Mouse (Mus musculus): Measurements from ENCODE around the gene Olfr995.

Gene Olfr995

GRCm38 (mm10) chr2:85443539-85443938 lies at the start of gene Olfr995:
Gene Olfr995, minus strand, starts transcription at chr2:85443639.
- DNase-seq: no peak

DNA sequence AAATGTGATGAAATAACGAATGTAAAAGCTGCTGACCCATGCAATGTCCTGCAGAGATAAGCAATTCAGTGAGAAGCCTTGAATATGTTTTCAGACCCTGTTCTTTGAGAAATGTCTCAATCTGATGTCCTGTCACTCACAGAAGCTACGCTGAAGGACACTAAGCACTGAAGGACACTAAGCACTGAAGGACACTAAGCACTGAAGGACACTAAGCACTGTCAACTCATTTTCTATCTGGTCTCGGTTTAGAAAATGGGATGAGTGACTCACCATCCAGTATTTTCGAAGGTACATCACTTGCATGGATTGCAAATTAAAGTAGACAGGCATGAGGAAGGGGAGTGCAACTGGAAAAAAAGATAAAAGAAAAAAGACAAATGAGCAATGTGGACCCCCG lies 47.0 kb upstream of the Olfr995 start:
- DNase-seq: no peak

GRCm38 (mm10) chr2:85466801-85467325 lies 23.4 kb upstream of the Olfr995 start:
- DNase-seq: no peak

DNA sequence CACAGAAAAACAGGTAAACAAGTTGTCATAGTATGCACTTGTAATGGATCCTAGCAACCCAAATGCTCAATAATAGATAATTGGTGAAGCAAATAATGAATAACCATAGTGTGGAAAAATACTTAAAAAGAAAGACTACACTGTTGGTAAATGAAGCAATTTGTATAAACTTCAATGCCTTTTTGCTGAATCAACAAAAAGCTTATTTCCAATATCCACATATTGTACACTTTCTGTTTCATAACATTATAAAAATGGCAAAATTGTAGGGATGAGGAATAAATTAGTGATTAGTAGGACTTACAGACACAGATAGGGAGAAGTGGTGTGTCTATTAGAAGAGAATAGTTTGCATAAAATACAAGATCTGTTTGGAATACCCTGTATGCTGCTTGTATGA lies 893 bp downstream of the Olfr995 start:
- no peak for DNase-seq

DNA sequence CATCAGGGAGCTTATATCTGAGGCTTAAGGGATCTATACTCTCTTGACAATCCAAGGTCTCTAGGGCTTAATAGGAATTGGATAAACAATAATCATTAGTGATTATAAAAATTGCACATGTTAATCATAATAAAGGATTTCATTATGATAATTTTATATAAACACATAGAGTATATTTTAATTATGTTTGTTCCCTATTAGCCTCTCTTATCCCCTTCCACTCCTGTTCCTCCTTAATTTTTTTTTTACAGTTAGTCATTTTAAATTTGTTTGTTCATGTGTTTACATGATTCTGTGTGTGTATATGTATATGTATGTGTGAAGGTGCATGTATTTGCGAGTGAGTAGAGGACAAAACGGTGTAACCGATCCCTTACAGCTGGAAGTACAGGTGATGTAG lies 7.1 kb downstream of the Olfr995 start, which contains the start of gene Olfr994:
Gene Olfr994, minus strand, starts transcription at position 101 of the 400 bp plus-strand sequence.
- no peak for DNase-seq

DNA sequence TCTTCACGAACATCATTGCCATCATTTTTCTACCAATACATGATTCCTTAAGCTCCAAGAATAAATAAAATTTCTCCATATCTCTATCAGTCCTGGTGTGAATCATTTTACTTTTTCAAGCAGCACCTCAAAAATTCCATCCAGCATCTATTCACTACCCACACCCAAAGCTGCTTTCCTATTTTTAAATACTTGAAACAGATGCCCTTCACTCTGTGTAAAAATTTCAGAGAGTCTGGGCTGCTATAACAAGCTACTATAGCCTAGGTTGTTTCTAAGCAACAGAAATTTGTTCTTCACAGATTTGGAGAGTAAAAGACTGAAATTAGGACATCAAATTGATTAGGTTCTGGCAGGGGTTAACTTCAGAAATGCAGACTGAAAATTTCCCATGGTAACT lies 17.5 kb downstream of the Olfr995 start:
- no peak for DNase-seq

GRCm38 (mm10) chr2:85414777-85415176 lies 28.7 kb downstream of the Olfr995 start, which contains the start of gene Olfr993:
Gene Olfr993, minus strand, starts transcription at chr2:85414877.
- no peak for DNase-seq

DNA sequence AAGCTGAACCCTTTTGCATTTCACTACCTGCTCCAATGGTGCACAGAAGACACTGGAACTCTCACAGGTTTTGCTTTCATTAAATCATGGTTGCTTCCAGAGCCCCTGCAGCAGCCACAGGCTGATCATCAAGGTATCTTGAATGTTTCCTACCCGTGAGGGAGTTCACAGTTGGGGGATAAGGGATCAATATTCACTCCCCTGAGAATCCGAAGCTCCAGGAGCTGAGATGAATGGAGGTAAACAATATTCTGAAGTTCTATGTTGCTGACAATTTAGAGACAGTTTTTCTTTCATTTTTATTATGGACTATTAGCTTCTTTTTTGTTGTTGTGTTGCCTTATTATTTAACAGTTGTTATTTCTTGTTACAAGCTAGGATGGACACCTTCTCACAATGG lies 34.1 kb downstream of the Olfr995 start, which contains the start of gene Olfr992:
Gene Olfr992, minus strand, starts transcription at position 101 of the 400 bp plus-strand sequence.
- no peak for DNase-seq
